Mouse (Mus musculus): ENCODE measurements around the gene Tgfb1i1.

Tgfb1i1 gene

GRCm38 (mm10) chr7:128296514-128296913, 49.9 kb downstream of the Tgfb1i1 start:
- no peak for DNase-seq

- no peak for DNase-seq
Observed at GRCm38 (mm10) chr7:128297291-128297616, 50.6 kb downstream of the Tgfb1i1 start.

- peak; percentile 77 for DNase-seq
Observed at GRCm38 (mm10) chr7:128297617-128298480, 51.2 kb downstream of the Tgfb1i1 start, which contains the start of gene BC017158. Gene BC017158, minus strand, starts transcription at chr7:128298170.

GRCm38 (mm10) chr7:128298481-128299342, 52.1 kb downstream of the Tgfb1i1 start:
- DNase-seq: no peak

GRCm38 (mm10) chr7:128300952-128301351, 54.3 kb downstream of the Tgfb1i1 start:
- DNase-seq: no peak

- DNase-seq: no peak
Observed at GRCm38 (mm10) chr7:128302151-128302550, 55.5 kb downstream of the Tgfb1i1 start.

- no peak for DNase-seq
Observed at GRCm38 (mm10) chr7:128304198-128304597, 57.6 kb downstream of the Tgfb1i1 start.

- DNase-seq: peak; percentile 23
Observed at GRCm38 (mm10) chr7:128304907-128305306, 58.3 kb downstream of the Tgfb1i1 start.
